Mouse (Mus musculus) adrenal gland (tissue): ENCODE measurements at regions not wholly inside any gene's neighbourhood (a gene's known extent, or its start where the extent isn't known, plus 50 kb on each side); places are given as distances from the start of the nearest gene placed in this dataset.

Experiments
- intact Hi-C: fragments of 180-260 bp; cut with DNase I; formaldehyde crosslinking; loops from one replicate; pipeline ENCODE4 v1.15.1; 2025

DNA sequence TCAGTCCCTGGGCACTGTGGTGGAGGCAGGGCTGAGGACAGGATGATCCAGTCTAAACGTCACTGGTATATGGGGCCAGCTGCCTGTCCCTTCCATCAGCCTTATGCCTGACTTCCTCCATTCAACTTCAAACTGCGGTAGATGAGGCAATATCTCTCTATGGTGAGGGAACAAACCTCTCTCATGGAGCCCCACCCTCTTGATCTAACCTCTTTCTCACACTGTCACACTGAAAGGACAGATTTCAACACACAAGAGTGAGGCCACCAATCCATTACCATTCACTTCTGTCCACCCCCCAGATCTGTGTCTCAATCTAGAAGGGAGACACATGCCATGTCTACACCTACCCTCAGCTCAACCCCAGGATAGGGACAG, 92.5 kb upstream of the Smad3 start:
- intact Hi-C loops = no loop called here

DNA sequence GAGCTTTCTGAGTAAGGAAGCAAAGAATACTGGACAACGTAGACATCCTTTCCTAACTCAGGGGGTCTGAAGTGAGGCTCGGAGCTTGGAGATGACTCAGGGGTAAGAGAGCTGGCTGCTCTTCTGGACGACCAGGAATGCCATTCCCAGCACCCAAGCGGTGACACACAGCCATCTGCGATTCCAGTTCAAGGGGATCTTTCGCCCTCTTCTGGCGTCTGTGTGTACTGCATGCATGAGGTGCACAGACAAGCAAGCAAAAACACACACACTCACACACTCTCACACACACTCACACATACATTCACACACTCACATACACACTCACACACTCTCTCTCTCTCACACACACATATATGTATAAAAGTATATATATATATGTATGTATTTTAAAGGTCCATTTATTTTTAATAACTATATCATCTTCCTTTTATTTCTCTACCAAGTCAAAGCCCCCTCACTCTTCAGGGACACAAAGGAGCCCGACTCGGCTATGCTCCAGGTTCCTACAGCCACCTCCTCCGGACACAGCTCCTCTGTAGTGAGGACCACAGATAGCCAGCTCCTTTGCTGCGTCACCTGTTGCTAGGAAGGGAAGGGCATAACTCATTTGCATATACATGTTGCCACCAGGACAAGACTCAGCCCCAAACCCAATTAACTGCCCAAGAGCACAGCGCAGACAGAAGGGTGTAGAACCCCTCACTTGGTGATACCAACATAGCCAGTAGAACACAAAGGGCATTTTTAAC, 91.9 kb upstream of the Smad3 start:
- intact Hi-C loops = loop anchor here (10.0 kb wide), 1 partner anchor 275 kb away; no protein-coding TSS in a partner anchor

DNA sequence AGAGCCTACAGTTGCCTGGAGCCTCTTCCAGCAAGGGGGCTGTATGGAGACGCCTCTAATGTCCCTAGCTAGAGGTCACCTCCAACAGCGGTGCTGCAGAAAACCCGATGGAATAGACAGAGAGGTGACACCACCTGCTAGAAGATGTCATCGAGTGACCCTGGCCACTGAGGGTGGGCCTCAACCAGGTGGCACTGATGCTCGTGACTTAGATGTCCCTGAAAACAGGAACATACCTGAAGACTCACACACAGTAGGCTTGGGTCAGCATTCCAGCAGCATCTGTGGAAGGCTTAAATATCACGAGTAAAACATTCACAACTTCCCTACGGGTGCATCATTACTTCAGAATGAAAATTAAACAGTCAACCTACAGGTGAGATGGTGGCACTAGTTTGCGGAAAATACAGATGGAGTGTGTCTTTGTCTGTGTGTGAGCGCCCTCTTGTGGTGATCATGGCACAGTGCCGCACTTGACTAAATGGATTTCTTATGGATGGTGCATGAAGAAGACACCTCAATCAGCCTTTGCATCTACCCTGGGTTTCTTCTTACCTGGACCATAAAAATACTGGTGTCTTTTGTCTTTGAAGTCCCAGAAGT, 86.2 kb upstream of the Smad3 start:
- intact Hi-C loops = loop anchor here (2.0 to 10.0 kb wide), 5 partner anchors 82 to 707 kb away; no protein-coding TSS in a partner anchor

DNA sequence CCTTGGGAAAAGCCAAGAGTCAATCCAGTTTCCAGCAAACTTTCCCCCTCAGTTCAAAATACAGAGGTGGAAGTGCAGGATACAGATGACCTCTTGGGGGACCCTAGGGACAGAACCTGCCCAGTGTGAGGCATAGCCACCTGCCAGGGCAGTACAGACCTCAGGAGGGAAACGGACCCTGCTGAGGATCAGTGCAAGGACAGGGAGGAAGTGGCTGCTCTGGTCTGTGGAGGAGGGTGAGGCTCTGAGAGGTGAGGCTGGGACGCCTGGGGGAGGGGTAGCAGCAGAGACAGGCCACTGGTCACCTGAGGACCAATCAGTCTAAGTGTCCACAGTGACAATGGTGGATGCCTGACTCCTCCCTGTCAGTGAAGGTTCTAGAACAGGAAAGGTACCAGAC, 85.6 kb upstream of the Smad3 start:
- intact Hi-C loops = loop anchor here (5.0 to 10.0 kb wide), 4 partner anchors 81 to 706 kb away; no protein-coding TSS in a partner anchor

DNA sequence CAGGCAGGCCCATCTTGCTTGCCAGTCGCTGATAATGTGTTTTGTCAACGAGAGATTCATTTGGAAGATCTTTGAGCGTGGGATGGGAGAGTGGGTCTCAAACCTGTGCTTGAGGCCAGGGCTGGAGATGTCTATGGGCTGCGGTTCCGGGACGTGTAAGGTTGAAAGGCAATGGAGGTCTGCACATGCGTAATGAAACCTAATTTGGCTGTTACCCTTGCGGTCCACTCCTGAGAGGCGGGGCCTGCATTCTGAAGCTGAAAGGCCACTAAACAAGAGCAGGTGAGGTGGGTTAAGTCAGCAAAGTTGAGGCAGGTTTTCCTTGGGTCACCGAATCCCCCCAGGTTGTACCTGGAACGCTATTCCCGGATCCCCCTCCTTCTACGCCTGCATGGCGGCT, 83.3 kb upstream of the Smad3 start:
- intact Hi-C loops = loop anchor here (5.0 to 10.0 kb wide), 4 partner anchors 79 to 704 kb away; no protein-coding TSS in a partner anchor

DNA sequence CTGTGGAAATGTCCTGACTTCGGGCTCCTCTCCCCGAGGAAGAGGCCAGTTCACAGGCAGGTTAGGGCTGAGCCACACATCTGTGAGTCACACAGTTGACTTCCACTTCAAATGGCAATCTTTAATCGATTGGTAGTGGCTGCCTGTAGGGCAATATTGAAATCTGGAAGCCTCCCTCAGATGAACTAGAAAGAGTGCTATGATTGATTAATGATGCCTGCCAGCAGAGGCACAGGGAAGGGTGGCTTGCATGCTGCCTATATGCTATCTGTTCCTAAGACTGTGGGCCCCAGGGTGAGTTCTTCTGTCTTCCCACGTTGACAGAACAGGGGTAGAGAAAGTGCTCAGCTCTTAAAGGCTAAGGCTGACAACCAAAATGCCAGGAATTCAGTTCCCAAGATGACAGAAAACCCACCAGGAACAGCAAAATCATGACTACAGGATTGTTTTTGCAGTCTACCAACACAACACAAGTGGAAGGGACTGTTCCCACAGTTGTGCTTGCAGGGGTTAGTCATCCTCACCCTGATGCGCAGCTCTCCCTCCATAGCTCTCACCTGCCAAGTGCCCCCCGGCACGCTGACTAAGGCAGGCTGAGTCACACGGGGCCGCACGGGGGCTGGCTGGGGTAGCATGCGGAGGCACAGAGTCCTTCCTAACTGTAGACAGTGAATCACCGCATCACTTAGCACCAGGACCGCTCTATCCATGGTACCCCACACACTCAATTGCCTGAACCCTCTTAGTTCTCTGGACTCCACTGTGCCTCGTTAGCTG, 81.4 kb upstream of the Smad3 start:
- intact Hi-C loops = no loop called here

DNA sequence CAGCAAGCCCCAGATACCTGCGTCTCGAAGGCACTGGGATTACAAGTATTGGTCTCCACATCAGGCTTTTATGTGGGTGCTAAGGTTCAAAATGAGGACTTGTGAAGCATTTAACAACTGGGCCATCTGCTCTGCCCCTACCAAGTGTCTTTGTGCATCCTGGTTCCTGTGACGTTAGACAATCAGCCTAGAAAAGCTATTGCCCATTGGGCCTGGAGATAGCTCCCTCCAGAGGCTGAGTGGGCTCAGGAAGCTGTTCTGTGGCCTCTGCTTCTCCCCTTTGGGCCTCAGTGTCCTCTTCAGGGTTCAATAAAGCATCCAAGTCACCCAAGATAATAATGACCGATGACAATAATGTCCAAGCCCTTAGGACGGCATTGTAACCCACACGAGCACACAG, 79.8 kb upstream of the Smad3 start:
- intact Hi-C loops = no loop called here

DNA sequence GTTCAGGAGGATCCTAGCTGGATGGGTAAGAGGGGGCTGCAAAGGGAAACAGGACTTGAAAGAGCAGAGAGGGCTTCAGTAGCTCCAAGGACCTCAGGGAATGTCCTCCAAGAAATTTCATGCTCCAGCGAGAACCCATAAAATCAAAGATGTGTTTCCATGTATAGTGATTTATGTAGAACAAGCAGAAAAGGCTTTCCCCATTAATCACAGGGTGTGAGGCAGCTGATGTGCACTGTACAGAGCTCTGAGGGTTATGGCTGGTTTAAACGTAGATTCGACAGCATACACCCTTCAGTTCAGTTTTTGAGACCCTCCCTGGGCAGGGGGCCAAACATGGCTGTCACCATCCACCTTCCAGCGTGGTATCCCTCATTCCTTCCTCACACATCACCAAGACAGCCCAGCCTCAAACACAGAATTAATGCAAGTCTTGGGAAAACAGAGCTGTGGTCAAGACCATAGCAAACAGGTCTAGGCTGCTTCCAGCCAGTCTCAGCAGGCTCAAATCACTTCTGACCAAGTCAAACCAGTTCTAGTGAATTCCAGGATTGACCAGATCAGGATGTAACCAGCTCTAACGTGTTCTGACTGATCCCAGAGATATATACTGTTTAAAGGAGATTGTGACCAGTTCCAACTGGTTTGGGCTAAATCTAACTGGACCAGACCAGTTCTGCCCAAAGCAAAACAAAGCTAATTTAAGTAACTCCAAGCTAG, 78.9 kb upstream of the Smad3 start:
- intact Hi-C loops = no loop called here

DNA sequence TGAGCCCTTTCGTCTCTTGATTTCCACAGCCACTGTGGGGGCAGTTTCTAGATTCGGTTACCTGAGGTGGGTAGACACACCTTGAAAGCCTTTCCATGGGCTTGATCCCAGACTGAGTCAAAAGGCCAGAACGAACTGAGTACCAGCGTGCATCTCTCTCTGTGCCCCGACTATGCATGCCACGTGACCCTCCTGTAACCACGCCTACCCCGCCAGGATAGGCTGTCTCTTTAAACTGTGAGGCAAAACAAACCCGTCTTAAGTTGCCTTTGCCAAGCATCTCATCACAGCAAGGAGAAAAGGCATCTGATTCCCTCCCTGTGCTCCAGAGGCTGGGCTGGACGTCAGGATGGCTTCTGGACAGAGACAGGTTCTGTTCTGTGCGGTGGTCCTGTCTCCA, 78.2 kb upstream of the Smad3 start:
- intact Hi-C loops = no loop called here

DNA sequence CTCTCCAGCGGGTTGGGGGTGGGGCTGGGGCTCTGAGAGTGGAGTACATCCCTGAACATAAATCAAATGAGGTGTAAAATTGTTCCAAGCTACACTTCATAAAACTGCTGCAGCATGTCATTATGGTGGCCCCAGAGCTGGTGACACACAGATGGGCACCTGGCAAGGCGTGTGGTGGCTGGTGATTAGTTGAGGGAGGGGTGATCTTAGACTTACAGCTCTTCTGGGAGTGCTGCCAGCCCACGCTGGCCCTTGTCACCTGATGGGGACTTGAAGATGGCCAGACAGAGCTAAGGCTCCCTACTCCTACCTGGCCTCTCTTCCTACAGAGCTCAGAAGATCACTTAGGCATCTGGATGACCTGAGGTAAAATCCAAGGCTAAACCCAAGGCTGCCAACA, 76.6 kb upstream of the Smad3 start:
- intact Hi-C loops = no loop called here

DNA sequence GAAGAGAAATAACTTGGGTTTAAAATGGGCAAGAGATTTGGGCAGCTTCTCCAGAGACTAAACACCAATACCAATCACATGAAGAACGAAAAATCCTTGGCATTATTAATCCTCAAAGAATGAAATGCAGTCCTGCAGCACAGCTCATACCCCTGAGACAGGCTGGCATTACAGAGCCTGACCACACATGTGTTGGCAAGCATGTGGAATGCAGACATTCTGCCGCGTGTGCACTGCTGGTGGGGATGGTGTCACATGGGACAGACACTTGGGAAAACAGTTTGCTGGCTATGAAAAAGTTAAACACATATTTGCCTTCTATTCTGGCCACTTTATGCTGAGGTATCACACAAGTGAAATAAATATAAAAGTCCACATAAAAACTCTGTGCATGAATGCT, 60.4 kb upstream of the Smad3 start:
- intact Hi-C loops = no loop called here

DNA sequence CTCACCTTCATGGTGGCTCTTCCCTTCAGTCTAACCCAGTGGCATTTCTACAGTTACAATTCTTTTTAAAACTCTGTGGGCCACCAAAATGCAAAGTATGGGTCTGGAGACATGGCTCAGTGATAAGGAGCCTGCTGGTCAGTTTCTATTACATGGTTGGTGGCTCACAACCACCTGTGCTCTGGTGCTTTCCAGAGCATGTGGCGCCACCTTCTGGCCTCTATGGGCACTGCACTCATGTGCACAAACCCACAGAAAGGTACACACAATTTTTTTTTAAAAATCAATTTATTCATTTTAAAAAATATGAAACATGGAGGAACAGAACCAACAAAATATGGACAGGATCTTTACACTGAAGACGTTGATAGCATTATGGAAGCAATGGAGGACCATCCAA, 58.7 kb upstream of the Smad3 start:
- intact Hi-C loops = no loop called here

DNA sequence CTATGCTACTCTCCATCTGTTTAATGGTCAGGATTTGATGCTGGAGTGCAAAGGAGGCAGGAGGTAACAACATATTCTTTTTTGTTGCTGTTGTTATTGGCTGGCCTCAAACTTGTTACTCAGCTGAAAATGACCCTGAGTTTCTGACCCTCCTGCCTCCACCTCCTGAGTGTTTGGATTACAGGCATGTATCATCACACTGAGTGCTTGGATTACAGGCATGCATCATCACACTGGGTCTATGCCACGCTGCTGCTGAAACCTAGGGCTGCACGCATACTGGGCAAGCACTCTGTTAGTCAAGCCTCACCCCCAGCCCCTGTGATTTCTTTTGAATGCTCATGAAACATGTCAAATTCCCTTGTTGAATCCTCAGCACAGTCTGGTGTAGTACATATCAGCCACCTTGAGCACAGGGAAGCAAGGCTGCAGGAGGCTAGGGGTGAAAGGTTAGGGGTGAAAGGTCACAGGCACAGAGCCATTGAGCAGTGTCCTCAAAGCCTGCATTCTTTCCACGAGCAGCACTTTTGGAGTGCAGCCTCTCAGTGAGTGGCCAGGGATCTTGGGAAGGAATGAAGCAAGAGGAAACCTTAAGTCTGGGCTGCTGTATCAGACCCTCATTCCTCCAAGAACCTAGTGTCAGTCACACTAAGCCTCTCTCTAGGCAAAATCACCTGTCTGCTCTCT, 52.2 kb upstream of the Smad3 start:
- intact Hi-C loops = no loop called here
